Mouse (Mus musculus) cerebellum, adult 8-10 months (tissue): ENCODE measurements at regions not wholly inside any gene's neighbourhood (a gene's known extent, or its start where the extent isn't known, plus 50 kb on each side); places are given as distances from the start of the nearest gene placed in this dataset.

Experiments used
- DNase-seq: peaks from one replicate; pipeline ENCODE4 v3.0.0; 2022

DNA sequence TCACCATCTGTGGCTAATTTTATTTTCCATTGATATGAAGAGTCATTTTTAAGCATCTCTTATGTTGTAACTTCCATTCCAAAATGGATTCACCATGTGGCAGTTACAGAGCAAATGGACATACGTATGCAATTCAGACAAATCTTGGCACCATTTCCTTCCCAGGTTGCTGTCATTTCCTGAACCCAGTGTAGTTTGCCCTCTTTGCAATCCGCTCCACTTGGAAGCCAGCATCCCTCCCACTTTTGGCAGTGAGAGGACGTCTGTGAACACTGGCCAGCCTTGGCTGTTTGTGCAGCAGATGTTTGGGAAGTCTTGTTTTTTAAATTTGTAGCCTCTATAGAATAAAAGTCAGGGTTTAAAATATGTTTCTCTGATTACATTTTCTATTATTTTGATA, 510.6 kb upstream of the Cdh7 start:
- DNase-seq: peak; percentile 68

DNA sequence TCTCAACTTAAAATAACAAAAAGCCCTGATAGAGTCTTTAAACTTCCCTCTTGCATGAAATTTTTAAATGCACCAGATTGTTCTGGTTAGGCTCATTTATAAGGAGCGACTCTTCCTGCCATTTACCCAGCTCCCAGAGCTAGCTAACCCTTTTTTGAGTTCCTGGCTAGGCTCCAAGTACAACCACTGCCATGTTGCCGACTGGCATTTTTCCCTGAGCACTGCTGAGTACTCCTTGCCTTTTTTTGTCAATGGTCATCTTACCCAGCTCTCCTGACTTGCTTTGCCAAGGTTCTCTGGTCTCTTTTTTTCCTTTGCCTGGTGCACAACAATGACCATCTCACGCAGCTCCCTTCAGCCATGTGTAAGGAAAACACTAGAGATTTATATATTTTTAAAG, 500.8 kb upstream of the Cdh7 start:
- DNase-seq: peak; percentile 39

DNA sequence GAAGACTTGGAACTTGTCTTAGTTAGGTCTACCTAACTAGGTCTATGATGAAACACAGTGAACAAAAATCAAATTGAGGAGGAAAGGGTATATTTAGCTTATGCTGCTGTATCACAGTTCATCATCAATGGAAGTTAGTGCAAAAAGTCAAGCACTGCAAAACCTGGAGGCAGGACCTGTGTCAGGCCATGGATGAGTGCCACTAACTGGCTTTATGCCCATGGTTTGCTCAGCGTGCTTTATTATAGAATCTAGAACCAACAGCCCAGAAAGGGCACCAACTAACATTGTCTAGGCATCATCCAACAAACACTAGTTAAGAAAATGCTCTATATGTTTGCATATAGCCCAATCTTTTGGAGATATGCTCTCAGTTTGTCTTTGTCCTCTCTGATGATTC, 486.3 kb upstream of the Cdh7 start:
- DNase-seq: no peak

DNA sequence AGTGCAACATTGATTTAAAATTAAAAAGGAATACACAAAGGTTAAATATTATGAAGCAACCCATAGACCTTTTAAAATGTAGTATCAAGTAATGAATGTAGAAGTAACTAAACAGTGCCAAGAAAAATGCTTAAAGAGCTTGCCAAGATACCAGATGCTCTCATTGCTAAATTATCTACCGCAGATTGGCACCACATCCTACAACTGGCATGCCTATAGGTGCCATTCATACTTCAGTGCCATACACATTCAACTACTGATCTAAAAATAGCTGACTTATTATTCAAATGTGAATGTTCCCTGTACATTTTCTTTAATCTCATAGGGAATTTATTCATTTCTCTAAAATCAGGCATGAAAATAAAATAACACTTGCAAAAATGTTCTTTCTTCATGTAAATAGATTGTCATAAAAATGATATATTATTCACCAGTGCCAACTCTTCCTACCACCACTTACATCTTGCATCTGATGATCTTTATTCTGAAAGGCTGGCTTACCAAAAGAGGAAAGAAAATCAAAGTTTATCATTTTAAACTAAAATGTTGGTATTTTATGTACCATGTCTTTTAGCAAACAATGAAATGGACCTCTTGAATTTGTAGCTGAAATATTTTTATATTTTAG, 469.5 kb upstream of the Cdh7 start:
- DNase-seq: no peak

DNA sequence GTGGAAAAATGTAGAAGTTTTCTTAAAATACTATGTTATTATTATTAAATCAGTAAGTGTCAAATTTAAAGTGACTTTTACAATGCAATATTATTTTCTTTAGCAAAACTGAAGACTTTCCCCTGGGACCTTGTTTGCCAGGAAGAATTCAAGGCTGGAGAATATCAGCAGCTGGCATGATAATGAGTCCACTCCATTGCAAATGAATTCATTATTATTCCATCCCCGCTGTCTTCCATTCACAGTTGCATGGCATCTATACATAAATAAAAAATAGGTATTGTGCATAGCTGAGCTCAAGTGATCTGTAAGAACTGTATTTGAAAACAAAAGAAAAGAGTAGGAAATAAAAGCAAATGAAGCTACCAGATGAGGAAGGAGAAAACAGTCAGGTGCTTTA, 467.9 kb upstream of the Cdh7 start:
- DNase-seq: no peak
